Comparison of ENCODE assay signal across 22 mouse cellular contexts in genomic region chr12:91838261-91838660, GRCm38 (mm10).
"Had no signal": no experiment of that assay in that cellular context is flagged by ENCODE, and none has a peak within 500 bp of the region (broad histone marks: within the 10 kb centered on the region; RNA-seq: fewer than 3 reads in every experiment).

No protein-coding gene starts in this region.

- DNase-seq: kidney, postnatal 14 days; kidney, postnatal 4 days; liver; lung, adult 18-20 months; lung, postnatal 10 days; lung, postnatal 36 days; midbrain, embryonic 14.5 days; right cerebral cortex, adult 18-20 months; right cerebral cortex, postnatal 14 days; right cerebral cortex, postnatal 4 days; spleen, adult 18-20 months; thymus, postnatal 25 days had no signal

- H3K9me3 ChIP-seq: limb, embryonic 10.5 days; limb, embryonic 13.5 days; liver, embryonic 12.5 days; liver, embryonic 15.5 days; lung, embryonic 15.5 days; megakaryocyte, embryonic 14.5 days; midbrain, embryonic 10.5 days; neural tube, embryonic 12.5 days; neural tube, embryonic 15.5 days; stomach, embryonic 15.5 days had no signal

- H3K4me2 ChIP-seq: limb, embryonic 13.5 days; liver, embryonic 12.5 days; liver, embryonic 15.5 days; lung, embryonic 15.5 days; neural tube, embryonic 12.5 days; neural tube, embryonic 15.5 days; stomach, embryonic 15.5 days had no signal

- H3K4me3 ChIP-seq: limb, embryonic 10.5 days; limb, embryonic 13.5 days; liver, embryonic 12.5 days; liver, embryonic 15.5 days; lung, embryonic 15.5 days; midbrain, embryonic 10.5 days; neural tube, embryonic 12.5 days; neural tube, embryonic 15.5 days; stomach, embryonic 15.5 days had no signal

- H3K4me1 ChIP-seq: limb, embryonic 13.5 days; liver, embryonic 12.5 days; lung, embryonic 15.5 days; midbrain, embryonic 10.5 days; neural tube, embryonic 12.5 days; neural tube, embryonic 15.5 days; stomach, embryonic 15.5 days had no signal

- H3K27ac ChIP-seq: limb, embryonic 10.5 days; limb, embryonic 13.5 days; liver, embryonic 12.5 days; liver, embryonic 15.5 days; lung, embryonic 15.5 days; midbrain, embryonic 10.5 days; neural tube, embryonic 12.5 days; neural tube, embryonic 15.5 days; stomach, embryonic 15.5 days had no signal

- H3K27me3 ChIP-seq: limb, embryonic 13.5 days; liver, embryonic 12.5 days; liver, embryonic 15.5 days; lung, embryonic 15.5 days; megakaryocyte, embryonic 14.5 days; neural tube, embryonic 12.5 days; neural tube, embryonic 15.5 days; stomach, embryonic 15.5 days had no signal

- H3K9ac ChIP-seq: limb, embryonic 13.5 days; liver, embryonic 12.5 days; liver, embryonic 15.5 days; lung, embryonic 15.5 days; neural tube, embryonic 12.5 days; neural tube, embryonic 15.5 days; stomach, embryonic 15.5 days had no signal
